Mouse (Mus musculus) brain, embryonic 14.5 days (tissue): ENCODE measurements around the gene Chrdl1.

Source experiments
- CTCF ChIP-seq: fragments of 200-500 bp; IDR thresholded peaks from 2 replicates; pipeline ENCODE4 v1.5.1; 2012; ENCODE audit warnings: inconsistent platforms, mild to moderate bottlenecking, moderate library complexity, borderline replicate concordance; ENCODE audit not compliant: insufficient read depth, insufficient read length; ENCODE audit errors: extremely low read depth
- POLR2A ChIP-seq: fragments of 200-500 bp; IDR thresholded peaks from 2 replicates; pipeline ENCODE4 v1.6.1; 2012; ENCODE audit warnings: mild to moderate bottlenecking, inconsistent platforms, borderline replicate concordance; ENCODE audit not compliant: poor library complexity, insufficient read depth, insufficient read length, severe bottlenecking; ENCODE audit errors: extremely low read depth

- TF ChIP-seq CTCF: no peak
- TF ChIP-seq POLR2A: no peak
Measured at GRCm38 (mm10) chrX:143344509-143345495, 49.3 kb downstream of the Chrdl1 start.
